Mouse (Mus musculus): Measurements from ENCODE around the gene Hsf2bp. TPM values are rescaled to one million over a fixed set of nuclear protein-coding genes. Genes with fewer than 3 reads are reported as not detected.
A peak's percentile ranks its signal among the peaks of the same experiment; 100 is the strongest.

Gene Hsf2bp
- 0.34 and 0.67 TPM in 2 replicates for total RNA-seq (2012; rRNA removed)
- 0.75 and 1.2 TPM in 2 replicates for total RNA-seq (2014; rRNA removed)
- polyA plus RNA-seq (2012; ENCODE audit: insufficient read length, low read depth), result 1.0 and 1.4 TPM in 2 replicates

DNA sequence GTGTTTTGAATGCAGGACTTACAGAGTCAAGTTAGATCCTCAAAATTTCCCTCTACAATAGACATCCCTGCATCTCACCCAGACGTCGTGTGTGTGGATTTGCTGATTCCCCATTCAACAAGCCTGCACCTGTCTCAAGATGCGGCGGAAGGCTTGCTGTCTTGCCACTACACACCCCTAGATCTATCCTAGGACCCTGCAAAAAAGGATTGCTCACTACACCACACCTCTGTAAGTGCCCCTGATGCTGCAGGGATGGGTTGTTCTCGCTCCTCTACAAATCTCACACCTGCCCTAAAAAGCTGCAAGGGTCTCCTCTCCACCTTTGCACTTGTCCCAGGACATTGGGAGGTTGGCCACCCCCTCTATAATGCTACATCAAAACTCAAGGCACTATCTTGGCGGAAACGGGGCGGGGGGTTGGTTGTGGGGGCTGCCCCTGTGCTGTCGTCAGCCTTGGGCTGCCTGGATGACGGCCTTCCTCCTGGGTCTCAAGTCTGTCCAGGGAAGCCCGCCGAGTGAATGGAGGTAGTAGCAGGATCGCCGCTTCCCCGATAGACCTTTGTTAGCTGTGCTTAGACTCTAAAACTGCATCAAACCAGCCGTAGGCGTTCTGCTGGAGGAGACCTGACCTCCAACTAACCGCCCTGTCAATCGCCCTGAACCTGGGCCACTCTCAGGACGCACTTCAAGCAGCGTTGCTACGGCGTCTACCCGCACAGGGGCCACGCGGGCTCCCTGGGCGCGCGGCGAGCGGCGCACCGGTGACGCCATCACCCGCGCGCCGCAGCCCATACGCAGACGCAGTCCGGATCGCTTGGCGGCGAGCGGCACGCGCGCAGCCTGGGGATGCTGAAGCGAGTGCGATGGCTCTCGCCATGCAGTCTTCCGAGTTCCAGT, at the start of gene Hsf2bp, which contains the start of gene Rrp1b:
Gene Hsf2bp, minus strand, starts transcription at position 741 of the 900 bp plus-strand sequence.
Gene Rrp1b, plus strand, starts transcription at position 492 of the 900 bp plus-strand sequence.
- H3K9ac ChIP-seq (ENCODE audit: insufficient read depth, low read depth), result peak within 1 kb of the TSS; percentile 80
- H3K4me2 ChIP-seq (ENCODE audit: insufficient read depth, low read depth, poor library complexity, severe bottlenecking), result peak within 1 kb of the TSS; percentile 96
- peaks cover 46% of the 10 kb centered on the region for H3K79me2 ChIP-seq (replicated peaks; ENCODE audit: control insufficient read depth, extremely low read depth, insufficient read depth, poor library complexity, severe bottlenecking)
- H3K4me3 ChIP-seq (replicated peaks in 1 of 3; ENCODE audit: low read depth in 2 of 3, low read length in 2 of 3, poor library complexity in 1 of 3), result peak within 1 kb of the TSS; percentile 81 to 97 (median 95)
- dilution Hi-C loops (cut with MboI; ENCODE audit: extremely low pct_ligation_motif_present, extremely low pct_unique_long_range_greater_than_20kb, low sequenced_read_pairs) (no loop called here), in situ Hi-C loops (cut with MboI; ENCODE audit: low pct_ligation_motif_present, low pct_unique_long_range_greater_than_20kb, low sequenced_read_pairs) (no loop called here)
- peaks cover 7 to 32% of the 10 kb centered on the region in 2 experiments for H3K36me3 ChIP-seq (replicated peaks in 1 of 2; ENCODE audit: control insufficient read depth in 1 of 2, insufficient read depth in 1 of 2, low read length in 1 of 2)
- H3K27ac ChIP-seq (ENCODE audit: insufficient read depth, low read depth), result peak within 1 kb of the TSS; percentile 12; the same call in 1 of the 2 replicates
- peak; percentile 74 for DNase-seq (ENCODE audit: extremely low read depth)
- no peaks in the 10 kb centered on the region for H3K9me3 ChIP-seq (replicated peaks; ENCODE audit: low read length)
- H3K4me1 ChIP-seq (ENCODE audit: control insufficient read depth in 1 of 2, insufficient read depth in 2 of 2), result peaks cover 5 to 39% of the 10 kb centered on the region in 2 experiments; a peak in 3 of 4 replicates
- no peaks in the 10 kb centered on the region for H3K27me3 ChIP-seq (replicated peaks)
- TF ChIP-seq MXI1 (IDR thresholded peaks at IDR 0.05; ENCODE audit: low read depth, low read length), result peak; percentile 98
- TF ChIP-seq USF2 (conservative IDR thresholded peaks at IDR 0.05; ENCODE audit: low read depth, low read length), result no peak
- TF ChIP-seq MAX (IDR thresholded peaks at IDR 0.05; ENCODE audit: low read length), result peak; percentile 91
- no peak for TF ChIP-seq USF1 (IDR thresholded peaks at IDR 0.05; ENCODE audit: low read depth, low read length)
- no peak for TF ChIP-seq ZC3H11A (IDR thresholded peaks at IDR 0.05; ENCODE audit: low read depth, low read length)
- no peak for TF ChIP-seq SMC3 (IDR thresholded peaks at IDR 0.05; ENCODE audit: low read depth, low read length)
- no peak for TF ChIP-seq PAX5 (IDR thresholded peaks at IDR 0.05; ENCODE audit: low read length)
- peak; percentile 88; the same call in 1 of the 2 replicates for TF ChIP-seq SIN3A (IDR thresholded peaks at IDR 0.05; ENCODE audit: low read length)
- TF ChIP-seq CHD2 (IDR thresholded peaks at IDR 0.05; ENCODE audit: low read length), result no peak
- peak; percentile 65 for TF ChIP-seq ZMIZ1 (IDR thresholded peaks at IDR 0.05; ENCODE audit: low read depth, low read length)
- no peak for TF ChIP-seq E2F4 (IDR thresholded peaks at IDR 0.05; ENCODE audit: insufficient replicate concordance, low read depth, low read length)
- TF ChIP-seq EP300 (IDR thresholded peaks at IDR 0.05; ENCODE audit: low read length), result no peak
- no peak for TF ChIP-seq ZKSCAN1 (IDR thresholded peaks at IDR 0.05; ENCODE audit: borderline replicate concordance, low read depth, low read length)
- peak; percentile 75 for TF ChIP-seq BHLHE40 (IDR thresholded peaks at IDR 0.05; ENCODE audit: low read depth, low read length)
- TF ChIP-seq RCOR1 (conservative IDR thresholded peaks at IDR 0.05; ENCODE audit: low read depth, low read length), result no peak
- no peak for TF ChIP-seq ETS1 (conservative IDR thresholded peaks at IDR 0.05; ENCODE audit: low read depth, low read length)
- no peak for TF ChIP-seq RAD21 (IDR thresholded peaks at IDR 0.05; ENCODE audit: low read depth, low read length)
- TF ChIP-seq HCFC1 (IDR thresholded peaks at IDR 0.05; ENCODE audit: low read depth, low read length), result peak; percentile 85
- no peak for TF ChIP-seq CTCF (conservative IDR thresholded peaks at IDR 0.05 in 1 of 2, IDR thresholded peaks at IDR 0.05 in 1 of 2; ENCODE audit: low read depth in 2 of 2, low read length in 2 of 2)
- no peak for TF ChIP-seq UBTF (IDR thresholded peaks at IDR 0.05; ENCODE audit: low read depth, low read length)
- TF ChIP-seq CHD1 (IDR thresholded peaks at IDR 0.05; ENCODE audit: low read depth, low read length), result no peak
- TF ChIP-seq MYC (IDR thresholded peaks at IDR 0.05; ENCODE audit: low read depth, low read length), result peak; percentile 93; the same call in 1 of the 2 replicates
- TF ChIP-seq TCF12 (IDR thresholded peaks at IDR 0.05; ENCODE audit: low read depth, low read length), result peak; percentile 90
- TF ChIP-seq JUND (conservative IDR thresholded peaks at IDR 0.05; ENCODE audit: low read depth, low read length), result no peak
- TF ChIP-seq ZNF384 (IDR thresholded peaks at IDR 0.05; ENCODE audit: low read depth, low read length), result no peak
- TF ChIP-seq KAT2A (IDR thresholded peaks at IDR 0.05; ENCODE audit: insufficient replicate concordance, low read length), result peak; percentile 53; the same call in 1 of the 2 replicates
- TF ChIP-seq POLR2A (IDR thresholded peaks at IDR 0.05; ENCODE audit: low read depth, low read length), result peak; percentile 96
- TF ChIP-seq IRF4 (IDR thresholded peaks at IDR 0.05; ENCODE audit: low read depth, low read length), result peak; percentile 33; the same call in 1 of the 2 replicates
- TF ChIP-seq NELFE (IDR thresholded peaks at IDR 0.05; ENCODE audit: low read depth, low read length), result peak; percentile 95
- peak; percentile 46; the same call in 1 of the 2 replicates for TF ChIP-seq ELF1 (IDR thresholded peaks at IDR 0.05; ENCODE audit: low read depth, low read length)
- peak; percentile 87 for TF ChIP-seq NRF1 (IDR thresholded peaks at IDR 0.05; ENCODE audit: low read depth, low read length)
- peak; percentile 59; the same call in 1 of the 2 replicates for TF ChIP-seq TBP (conservative IDR thresholded peaks at IDR 0.05; ENCODE audit: low read depth, low read length)
- peak; percentile 82; the same call in 1 of the 2 replicates for TF ChIP-seq POLR2AphosphoS2 (IDR thresholded peaks at IDR 0.05; ENCODE audit: low read depth, low read length)
- no peak; the same call in 1 of the 2 replicates for TF ChIP-seq GABPA (IDR thresholded peaks at IDR 0.05; ENCODE audit: insufficient replicate concordance, low read depth, low read length)
- TF ChIP-seq MAZ (IDR thresholded peaks at IDR 0.05; ENCODE audit: low read depth, low read length), result no peak
- peak; percentile 27; the same call in 1 of the 2 replicates for TF ChIP-seq MEF2A (IDR thresholded peaks at IDR 0.05; ENCODE audit: borderline replicate concordance, low read depth, low read length)
- TF ChIP-seq JUN (IDR thresholded peaks at IDR 0.05; ENCODE audit: insufficient read depth, low read depth, low read length), result no peak

Measured in CH12.LX (cell line).